Mouse (Mus musculus) heart, embryonic 11.5 days (tissue): ENCODE measurements around the gene Gpr171. TPM values are rescaled to one million over a fixed set of nuclear protein-coding genes. Genes with fewer than 3 reads are reported as not detected.

Experiments used
- ATAC-seq: fragments of 200-750 bp; cut with Nextera tagmentation; replicated peaks from 2 replicates; pipeline ENCODE4 v1.8.0; 2017; ENCODE audit warnings: moderate library complexity; ENCODE audit not compliant: insufficient number of reproducible peaks, low FRiP score, low TSS enrichment
- H3K27ac ChIP-seq: fragments of 300-500 bp; sonication (generic); 2 replicates; pipeline ENCODE4 v1.5.1; 2014; ENCODE audit warnings: mild to moderate bottlenecking, low read depth, low read length
- H3K27me3 ChIP-seq: fragments of 300-500 bp; sonication (generic); 2 replicates; pipeline ENCODE4 v1.6.1; 2014; ENCODE audit warnings: mild to moderate bottlenecking, low read length, mixed read lengths; ENCODE audit not compliant: control insufficient read depth, insufficient read depth
- H3K36me3 ChIP-seq: fragments of 300-500 bp; sonication (generic); 2 replicates; pipeline ENCODE4 v1.6.1; 2014; ENCODE audit warnings: mild to moderate bottlenecking, low read length, moderate library complexity, mixed read lengths; ENCODE audit not compliant: control insufficient read depth, insufficient read depth
- H3K4me1 ChIP-seq: fragments of 300-500 bp; sonication (generic); 2 replicates; pipeline ENCODE4 v1.6.1; 2014; ENCODE audit warnings: low read length; ENCODE audit not compliant: control insufficient read depth, insufficient read depth
- H3K4me2 ChIP-seq: fragments of 300-500 bp; sonication (generic); 2 replicates; pipeline ENCODE4 v1.6.1; 2014; ENCODE audit warnings: mild to moderate bottlenecking, moderate library complexity
- H3K4me3 ChIP-seq: fragments of 300-500 bp; sonication (generic); 2 replicates; pipeline ENCODE4 v1.5.1; 2014; ENCODE audit warnings: low read depth, low read length
- H3K9ac ChIP-seq: fragments of 300-500 bp; sonication (generic); 2 replicates; pipeline ENCODE4 v1.6.1; 2014; ENCODE audit warnings: mild to moderate bottlenecking, low read depth, low read length, moderate library complexity
- H3K9me3 ChIP-seq: fragments of 300-500 bp; sonication (generic); replicated peaks from 2 replicates; pipeline ENCODE4 v1.6.1; 2016; ENCODE audit warnings: low read length; ENCODE audit not compliant: control insufficient read depth
- WGBS: fragments of 180-500 bp; shearing (Covaris S2); extraction: QIAGEN DNeasy Blood & Tissue Kit; methylation state at CpG from one replicate; pipeline ENCODE4 v1.1.7; 2014; ENCODE audit not compliant: insufficient replicate concordance; 5-methylcytosine and 5-hydroxymethylcytosine counted together
- polyA plus RNA-seq: library from polyadenylated mRNA; unstranded; fragments of >200 nt; fragmentation: Nextera tagmentation; extraction: Ambion mirVana; gene quantifications from 2 replicates; pipeline ENCODE4 v1.2.1, GENCODE M21; 2014

Gpr171 gene
- polyA plus RNA-seq, 1 experiment from 2014 or later, result 1.3 TPM

GRCm38 (mm10) chr3:59107439-59107838, 5.8 kb upstream of the Gpr171 start:
- Histone ChIP-seq H3K27me3 (no peaks in the 10 kb centered on the region), H3K36me3 (no peaks in the 10 kb centered on the region), H3K27ac (no peak overlapping the region), H3K4me3 (no peak overlapping the region), H3K4me1 (peaks cover 13% of the 10 kb centered on the region), H3K9me3 (no peaks in the 10 kb centered on the region), H3K9ac (no peak overlapping the region), H3K4me2 (no peak overlapping the region)
- no peak for ATAC-seq
- WGBS, result 79% methylated on average over 4 of the region's 4 CpGs

GRCm38 (mm10) chr3:59104462-59104861, 2.8 kb upstream of the Gpr171 start:
- WGBS, result 19% methylated on average over 4 of the region's 4 CpGs

GRCm38 (mm10) chr3:59102146-59102545, 525 bp upstream of the Gpr171 start:
- 89% methylated on average over 2 of the region's 2 CpGs for WGBS
- Histone ChIP-seq H3K4me3 (no peak overlapping the region), H3K27ac (no peak overlapping the region), H3K9me3 (no peaks in the 10 kb centered on the region), H3K4me1 (peaks cover 13% of the 10 kb centered on the region), H3K4me2 (no peak overlapping the region), H3K27me3 (no peaks in the 10 kb centered on the region), H3K9ac (no peak overlapping the region), H3K36me3 (no peaks in the 10 kb centered on the region)
- ATAC-seq, result no peak

More at GRCm38 (mm10) chr3:59104462-59104861, 2.8 kb upstream of the Gpr171 start:
- Histone ChIP-seq H3K4me3 (no peak overlapping the region), H3K27ac (peak overlapping the region; percentile 41; the same call in 1 of the 2 replicates), H3K9ac (no peak overlapping the region), H3K36me3 (no peaks in the 10 kb centered on the region), H3K4me2 (no peak overlapping the region; the same call in 1 of the 2 replicates), H3K9me3 (no peaks in the 10 kb centered on the region), H3K4me1 (peaks cover 13% of the 10 kb centered on the region), H3K27me3 (no peaks in the 10 kb centered on the region)
- ATAC-seq, result peak; percentile 57; the same call in 1 of the 2 replicates

- no peak overlapping the region for H3K27ac ChIP-seq
- no peak for ATAC-seq
- H3K4me1 ChIP-seq, result peaks cover 2% of the 10 kb centered on the region
- H3K9ac ChIP-seq, result no peak overlapping the region
- no peaks in the 10 kb centered on the region for H3K9me3 ChIP-seq
- H3K36me3 ChIP-seq, result no peaks in the 10 kb centered on the region
- H3K4me2 ChIP-seq, result no peak overlapping the region
- no peaks in the 10 kb centered on the region for H3K27me3 ChIP-seq
- WGBS, result 78% methylated on average over 10 of the region's 10 CpGs
- H3K4me3 ChIP-seq, result no peak overlapping the region
These were observed 3.1 kb downstream of the Gpr171 start for GRCm38 (mm10) chr3:59098540-59098939.

GRCm38 (mm10) chr3:59097421-59097820, 4.2 kb downstream of the Gpr171 start:
- no peaks in the 10 kb centered on the region for H3K36me3 ChIP-seq

GRCm38 (mm10) chr3:59092702-59093101, 8.9 kb downstream of the Gpr171 start:
- H3K27me3 ChIP-seq, result no peaks in the 10 kb centered on the region
- H3K36me3 ChIP-seq, result no peaks in the 10 kb centered on the region
- ATAC-seq, result no peak; the same call in 1 of the 2 replicates
- 57% methylated on average over 11 of the region's 11 CpGs for WGBS
- no peaks in the 10 kb centered on the region; the same call in 1 of the 2 replicates for H3K4me1 ChIP-seq
- no peak overlapping the region for H3K9ac ChIP-seq
- H3K27ac ChIP-seq, result no peak overlapping the region
- H3K4me3 ChIP-seq, result no peak overlapping the region
- H3K9me3 ChIP-seq, result no peaks in the 10 kb centered on the region
- H3K4me2 ChIP-seq, result no peak overlapping the region

More at GRCm38 (mm10) chr3:59097421-59097820, 4.2 kb downstream of the Gpr171 start:
- Histone ChIP-seq H3K9ac (no peak overlapping the region), H3K9me3 (no peaks in the 10 kb centered on the region), H3K27me3 (no peaks in the 10 kb centered on the region), H3K4me3 (no peak overlapping the region), H3K4me2 (no peak overlapping the region), H3K27ac (no peak overlapping the region), H3K4me1 (no peaks in the 10 kb centered on the region; the same call in 1 of the 2 replicates)
- 56% methylated on average over 6 of the region's 6 CpGs for WGBS
- no peak for ATAC-seq

GRCm38 (mm10) chr3:59080919-59081318, 20.7 kb downstream of the Gpr171 start:
- 0 out of 2 replicates have a peak overlapping the region, but pooled peaks have one; percentile 4 for H3K4me2 ChIP-seq

GRCm38 (mm10) chr3:59080293-59080916, 21.2 kb downstream of the Gpr171 start:
- H3K36me3 ChIP-seq, result no peaks in the 10 kb centered on the region
- no peaks in the 10 kb centered on the region for H3K27me3 ChIP-seq
- H3K4me3 ChIP-seq, result no peak overlapping the region
- ATAC-seq, result no peak
- 19% methylated on average over 6 of the region's 6 CpGs for WGBS
- no peaks in the 10 kb centered on the region for H3K9me3 ChIP-seq
- peaks cover 11% of the 10 kb centered on the region for H3K4me1 ChIP-seq
- no peak overlapping the region for H3K4me2 ChIP-seq
- H3K27ac ChIP-seq, result no peak overlapping the region
- H3K9ac ChIP-seq, result no peak overlapping the region

More at GRCm38 (mm10) chr3:59080919-59081318, 20.7 kb downstream of the Gpr171 start:
- WGBS, result 6% methylated on average over 7 of the region's 7 CpGs
- Histone ChIP-seq H3K36me3 (no peaks in the 10 kb centered on the region), H3K4me1 (peaks cover 11% of the 10 kb centered on the region), H3K4me3 (no peak overlapping the region), H3K27ac (no peak overlapping the region), H3K9me3 (no peaks in the 10 kb centered on the region), H3K27me3 (no peaks in the 10 kb centered on the region), H3K9ac (no peak overlapping the region)
- ATAC-seq, result no peak

GRCm38 (mm10) chr3:59079327-59079726, 22.3 kb downstream of the Gpr171 start:
- WGBS, result 47% methylated on average over 4 of the region's 4 CpGs

More at GRCm38 (mm10) chr3:59079327-59079726, 22.3 kb downstream of the Gpr171 start:
- H3K9me3 ChIP-seq, result no peaks in the 10 kb centered on the region
- no peaks in the 10 kb centered on the region for H3K27me3 ChIP-seq
- no peaks in the 10 kb centered on the region for H3K36me3 ChIP-seq
- H3K27ac ChIP-seq, result no peak overlapping the region
- H3K9ac ChIP-seq, result no peak overlapping the region
- ATAC-seq, result no peak
- no peak overlapping the region for H3K4me3 ChIP-seq
- H3K4me1 ChIP-seq, result peaks cover 11% of the 10 kb centered on the region
- H3K4me2 ChIP-seq, result no peak overlapping the region
